Mouse (Mus musculus): ENCODE results near the gene Rgs7bp.
"Not testable (repeated sequence)": the region's sequence is repeated elsewhere in the genome, so short reads cannot be mapped to it uniquely, and the experiment has no call there.

The Rgs7bp gene

DNA sequence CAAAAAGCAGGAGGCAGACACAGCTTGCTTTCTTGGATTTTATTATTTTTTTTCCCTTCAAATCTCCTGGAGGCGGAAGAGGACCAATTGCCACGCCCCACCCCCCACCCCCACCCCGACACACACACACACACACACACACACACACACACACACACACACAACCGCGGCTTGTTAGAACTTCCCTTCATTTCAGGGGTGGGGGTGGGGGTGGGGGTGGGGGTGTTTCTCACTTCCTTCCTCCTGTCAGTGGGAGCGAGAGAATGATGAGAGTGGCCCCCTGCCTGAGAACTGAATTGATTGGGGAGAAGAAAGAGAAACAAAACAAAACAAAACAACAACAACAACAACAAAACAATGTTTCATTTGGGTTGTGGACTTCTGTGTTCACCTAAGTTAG is 117.0 kb downstream of the Rgs7bp start:
- DNase-seq (ENCODE audit: low spot score) = no peak

GRCm38 (mm10) chr13:104936586-104936985 is 118.1 kb downstream of the Rgs7bp start:
- DNase-seq (ENCODE audit: low spot score) = no peak

GRCm38 (mm10) chr13:104931635-104932532 is 122.8 kb downstream of the Rgs7bp start:
- DNase-seq (ENCODE audit: low spot score) = no peak

- DNase-seq (ENCODE audit: low spot score) = no peak
These were observed 123.9 kb downstream of the Rgs7bp start for GRCm38 (mm10) chr13:104930814-104931213.

DNA sequence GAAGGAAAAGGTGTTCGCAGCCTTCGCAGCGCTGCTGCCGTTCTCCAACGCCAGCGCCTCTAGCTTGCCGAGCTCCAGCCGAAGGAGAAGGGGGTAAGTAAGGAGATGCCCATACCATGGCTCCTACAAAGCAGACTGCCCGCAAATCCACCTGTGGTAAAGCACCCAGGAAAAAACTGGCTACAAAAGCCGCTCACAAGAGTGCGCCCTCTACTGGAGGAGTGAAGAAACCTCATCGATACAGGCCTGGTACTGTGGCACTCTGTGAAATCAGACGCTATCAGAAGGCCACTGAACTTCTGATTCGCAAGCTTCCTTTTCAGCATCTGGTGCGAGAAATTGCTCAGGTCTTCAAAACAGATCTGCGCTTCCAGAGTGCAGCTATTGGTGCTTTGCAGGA is 136.1 kb downstream of the Rgs7bp start:
- no peak for DNase-seq (ENCODE audit: low spot score)

DNA sequence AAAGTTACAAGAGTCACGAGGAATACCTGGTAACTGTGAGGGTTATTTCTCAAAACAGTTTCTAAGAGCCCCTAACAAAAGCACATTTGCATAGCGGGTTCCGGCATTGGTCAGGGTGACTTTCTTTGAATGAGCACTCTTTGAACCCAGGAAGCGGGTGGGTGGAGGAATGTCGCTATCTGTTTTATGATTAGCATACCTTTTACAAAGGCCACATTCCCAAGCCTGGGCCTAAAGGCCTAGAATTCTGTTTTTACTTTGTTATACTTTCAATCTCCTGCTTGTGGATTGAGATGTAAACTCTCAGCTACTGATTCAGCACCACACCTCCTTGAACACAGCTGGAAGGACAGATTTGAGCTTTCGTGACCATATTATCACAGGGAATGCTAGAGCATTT is 138.0 kb downstream of the Rgs7bp start:
- not testable (repeated sequence) for DNase-seq (ENCODE audit: low spot score)

DNA sequence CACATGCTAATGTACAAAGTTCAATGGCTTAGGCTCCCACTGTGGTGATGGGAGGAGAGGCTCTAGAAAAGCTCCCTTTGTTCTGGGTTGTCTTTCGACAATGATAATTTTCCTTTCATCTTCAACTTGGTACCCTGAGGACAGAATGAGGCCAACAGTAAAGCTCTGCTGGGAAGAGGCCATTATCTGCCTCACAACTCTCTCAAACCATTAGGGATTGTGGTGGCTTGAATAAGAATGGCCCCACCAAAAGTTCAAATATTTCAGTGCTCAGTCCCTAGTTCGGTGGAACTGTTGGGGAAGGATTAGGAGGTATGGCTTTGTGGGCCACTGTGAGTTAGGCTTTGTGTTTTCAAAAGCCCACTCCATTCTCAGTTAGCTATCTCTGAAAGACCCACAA is 138.6 kb downstream of the Rgs7bp start:
- DNase-seq (ENCODE audit: low spot score) = no peak

DNA sequence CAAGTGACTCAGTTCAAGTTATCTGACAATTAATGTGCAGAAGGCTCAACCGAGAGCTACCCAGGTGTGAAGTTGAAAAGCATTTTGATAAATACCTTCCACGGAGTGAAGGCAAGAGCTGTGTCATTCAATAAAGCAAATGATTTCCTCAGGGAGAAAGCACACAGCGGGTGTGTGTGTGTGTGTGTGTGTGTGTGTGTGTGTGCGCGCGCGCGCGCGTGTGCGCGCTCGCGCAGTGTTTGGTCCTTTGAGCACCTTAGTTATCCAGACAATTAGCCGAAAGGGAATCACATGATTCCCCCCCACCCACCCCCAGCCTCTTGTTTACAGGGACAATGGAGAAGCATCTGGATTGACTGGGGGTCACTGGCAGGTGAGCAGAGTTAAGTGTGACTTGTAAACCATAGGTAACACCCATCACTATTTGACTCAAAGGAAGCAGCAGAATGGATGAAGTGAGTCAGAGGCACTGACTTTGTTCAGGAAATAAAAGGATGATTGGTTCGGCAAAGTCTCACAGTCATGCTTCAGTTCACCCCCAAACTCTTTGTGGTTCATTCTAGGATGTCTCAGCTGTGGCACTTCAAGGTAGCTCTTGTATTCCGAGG is 140.3 kb downstream of the Rgs7bp start:
- DNase-seq (ENCODE audit: low spot score) = no peak

DNA sequence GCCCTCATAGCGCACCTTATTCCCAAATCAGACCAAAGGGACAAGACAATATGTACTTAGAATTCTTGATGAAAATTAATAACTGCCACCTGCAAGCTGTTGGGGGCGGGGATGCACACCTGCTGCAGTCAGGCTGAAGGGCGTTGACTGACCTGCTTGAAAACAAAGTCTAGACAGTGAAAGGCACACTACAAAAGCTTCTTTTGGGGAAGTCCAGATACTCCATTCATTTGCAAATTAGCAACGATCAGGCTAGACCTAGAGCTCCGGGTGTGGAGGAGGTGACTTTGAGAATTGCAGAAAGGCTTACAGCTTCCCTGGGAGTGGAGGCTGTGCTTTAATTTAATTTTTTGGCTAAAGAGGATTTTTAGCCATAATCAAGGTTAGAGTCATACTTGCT is 143.1 kb downstream of the Rgs7bp start:
- not testable (repeated sequence) for DNase-seq (ENCODE audit: low spot score)

- DNase-seq (ENCODE audit: low spot score) = not testable (repeated sequence)
These were observed 143.7 kb downstream of the Rgs7bp start for GRCm38 (mm10) chr13:104911006-104911405.

DNA sequence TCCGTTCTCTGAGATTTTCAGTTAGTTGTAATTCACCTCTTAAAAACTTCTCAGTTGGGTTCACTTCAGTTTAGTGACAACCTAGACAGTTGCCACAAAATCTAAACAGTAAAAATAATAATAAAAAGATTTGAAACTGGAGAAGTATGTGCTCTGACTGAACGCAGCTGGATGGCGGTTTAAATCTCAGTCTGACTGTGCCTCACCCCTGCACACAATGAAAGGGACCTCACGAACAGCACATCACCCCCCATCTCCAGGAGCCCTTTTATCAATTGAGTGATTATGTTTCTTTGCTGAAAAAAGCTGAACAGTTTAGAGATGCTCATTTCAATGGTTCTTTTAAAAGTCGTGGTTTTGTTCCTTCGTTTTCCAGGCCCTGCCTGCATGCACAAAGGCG is 146.0 kb downstream of the Rgs7bp start:
- DNase-seq (ENCODE audit: low spot score) = no peak

Measured in ovary, postnatal 14 days (tissue).